Mouse (Mus musculus): ENCODE measurements at regions not wholly inside any gene's neighbourhood (a gene's known extent, or its start where the extent isn't known, plus 50 kb on each side); places are given as distances from the start of the nearest gene placed in this dataset.

DNA sequence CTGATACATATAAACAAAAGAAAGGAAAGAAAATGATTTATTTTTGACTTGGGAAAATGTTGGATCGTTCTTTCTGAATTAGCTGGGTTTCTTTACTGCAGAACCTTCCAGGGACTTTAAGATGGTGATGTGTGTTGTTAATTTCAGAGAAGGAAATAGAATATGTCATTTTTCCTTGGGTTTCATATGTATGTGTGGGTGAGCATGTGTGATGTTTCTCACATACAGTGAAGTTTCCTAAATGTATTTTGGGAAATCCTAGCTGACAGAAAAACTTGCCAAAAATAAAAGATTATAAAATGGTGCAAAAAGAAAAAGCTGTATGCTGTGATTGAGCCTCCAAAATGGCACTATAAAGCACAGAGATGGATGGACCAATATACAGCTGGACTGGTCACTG, 319.2 kb downstream of the Lmx1a start:
- H3K27ac ChIP-seq (ENCODE audit: insufficient read depth, low read length), result no peak overlapping the region
- H3K27me3 ChIP-seq (ENCODE audit: control insufficient read depth, insufficient read depth, low read length), result no peaks in the 10 kb centered on the region
- no peak for DNase-seq
- TF ChIP-seq CTCF (IDR thresholded peaks at IDR 0.05; ENCODE audit: borderline replicate concordance, insufficient read depth, low read depth, low read length) (no peak), POLR2A (IDR thresholded peaks at IDR 0.05; ENCODE audit: borderline replicate concordance, insufficient read depth, low read length) (no peak)
- 92% methylated on average over 1 of the region's 1 CpGs for WGBS
- H3K4me1 ChIP-seq (ENCODE audit: control insufficient read depth, insufficient read depth, low read length), result no peaks in the 10 kb centered on the region
- H3K4me3 ChIP-seq (replicated peaks; ENCODE audit: insufficient read depth, low read depth, low read length), result no peak overlapping the region

DNA sequence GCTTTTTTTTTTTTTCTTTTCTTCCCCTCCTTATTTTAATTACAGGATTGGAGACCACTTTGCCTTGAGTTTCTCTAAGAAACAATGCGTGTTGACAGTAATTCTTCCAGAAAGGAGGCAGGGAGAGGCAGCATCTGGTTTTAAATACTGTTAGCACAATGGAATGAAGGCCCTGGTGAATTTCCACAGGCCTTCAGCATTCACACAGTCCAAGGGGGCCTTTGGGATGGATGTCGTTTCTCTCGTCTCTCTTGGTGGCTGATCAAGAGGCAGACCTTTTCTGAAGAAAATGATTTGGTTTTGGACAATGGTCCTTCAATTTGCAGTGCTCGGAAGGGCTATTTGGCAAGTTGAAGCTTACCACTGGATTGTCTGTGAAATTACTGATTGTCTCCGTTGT, 321.4 kb downstream of the Lmx1a start:
- Histone ChIP-seq H3K4me3 (replicated peaks; ENCODE audit: insufficient read depth, low read depth, low read length) (no peak overlapping the region), H3K4me1 (ENCODE audit: control insufficient read depth, insufficient read depth, low read length) (no peaks in the 10 kb centered on the region), H3K27me3 (ENCODE audit: control insufficient read depth, insufficient read depth, low read length) (no peaks in the 10 kb centered on the region), H3K27ac (ENCODE audit: insufficient read depth, low read length) (no peak overlapping the region)
- no peak for TF ChIP-seq CTCF (IDR thresholded peaks at IDR 0.05; ENCODE audit: borderline replicate concordance, insufficient read depth, low read depth, low read length)
- TF ChIP-seq POLR2A (IDR thresholded peaks at IDR 0.05; ENCODE audit: borderline replicate concordance, insufficient read depth, low read length), result no peak
- no peak for DNase-seq
- WGBS, result 70% methylated on average over 5 of the region's 5 CpGs

DNA sequence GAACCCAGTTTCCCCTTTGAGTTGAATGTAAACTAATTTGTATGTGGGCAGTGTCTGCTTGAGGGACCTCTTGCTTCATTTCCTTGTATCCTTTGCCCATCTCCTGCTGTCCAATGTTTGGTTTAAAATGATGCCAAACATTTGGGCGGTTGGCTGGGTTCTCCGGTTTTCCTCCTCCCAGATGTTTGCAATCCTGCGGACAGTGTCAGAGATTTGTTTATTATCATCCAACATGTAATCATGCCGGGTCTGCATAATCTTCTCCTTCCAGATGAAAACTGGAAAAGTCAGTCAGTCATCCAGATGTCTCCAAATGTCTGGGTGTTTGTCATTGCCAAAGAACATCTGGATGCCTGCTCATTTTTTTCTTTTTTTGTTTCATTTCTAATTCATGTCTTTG, 323.0 kb downstream of the Lmx1a start:
- WGBS, result 27% methylated on average over 4 of the region's 4 CpGs
- H3K4me3 ChIP-seq (replicated peaks; ENCODE audit: insufficient read depth, low read depth, low read length), result no peak overlapping the region

DNA sequence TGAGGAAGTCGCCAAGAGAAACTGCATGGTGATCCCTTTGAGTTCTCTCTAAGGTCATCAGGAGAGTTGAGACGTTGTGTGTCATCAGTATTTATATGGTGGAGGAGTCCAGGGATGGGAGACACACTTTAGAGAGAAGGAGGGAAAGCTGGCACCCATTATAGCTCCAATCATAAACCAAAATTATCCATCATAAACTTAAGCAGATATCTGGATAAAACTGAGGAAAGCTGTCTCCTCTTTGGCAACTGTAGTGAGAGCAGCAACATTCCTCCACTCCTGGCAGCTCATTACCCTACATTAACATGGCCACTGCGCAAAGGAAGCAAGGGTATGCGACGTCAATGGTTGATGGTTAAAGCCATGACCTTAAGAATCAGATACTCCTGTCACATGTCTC, 323.6 kb downstream of the Lmx1a start:
- TF ChIP-seq POLR2A (IDR thresholded peaks at IDR 0.05; ENCODE audit: borderline replicate concordance, insufficient read depth, low read length) (no peak), CTCF (IDR thresholded peaks at IDR 0.05; ENCODE audit: borderline replicate concordance, insufficient read depth, low read depth, low read length) (no peak)
- Histone ChIP-seq H3K27ac (ENCODE audit: insufficient read depth, low read length) (no peak overlapping the region), H3K4me1 (ENCODE audit: control insufficient read depth, insufficient read depth, low read length) (no peaks in the 10 kb centered on the region), H3K4me3 (replicated peaks; ENCODE audit: insufficient read depth, low read depth, low read length) (no peak overlapping the region), H3K27me3 (ENCODE audit: control insufficient read depth, insufficient read depth, low read length) (no peaks in the 10 kb centered on the region)
- DNase-seq, result no peak
- 88% methylated on average over 5 of the region's 5 CpGs for WGBS

More for the DNA sequence above, 323.0 kb downstream of the Lmx1a start:
- H3K4me1 ChIP-seq (ENCODE audit: control insufficient read depth, insufficient read depth, low read length), result no peaks in the 10 kb centered on the region
- TF ChIP-seq POLR2A (IDR thresholded peaks at IDR 0.05; ENCODE audit: borderline replicate concordance, insufficient read depth, low read length) (no peak), CTCF (IDR thresholded peaks at IDR 0.05; ENCODE audit: borderline replicate concordance, insufficient read depth, low read depth, low read length) (no peak)
- no peaks in the 10 kb centered on the region for H3K27me3 ChIP-seq (ENCODE audit: control insufficient read depth, insufficient read depth, low read length)
- DNase-seq, result no peak
- H3K27ac ChIP-seq (ENCODE audit: insufficient read depth, low read length), result no peak overlapping the region

DNA sequence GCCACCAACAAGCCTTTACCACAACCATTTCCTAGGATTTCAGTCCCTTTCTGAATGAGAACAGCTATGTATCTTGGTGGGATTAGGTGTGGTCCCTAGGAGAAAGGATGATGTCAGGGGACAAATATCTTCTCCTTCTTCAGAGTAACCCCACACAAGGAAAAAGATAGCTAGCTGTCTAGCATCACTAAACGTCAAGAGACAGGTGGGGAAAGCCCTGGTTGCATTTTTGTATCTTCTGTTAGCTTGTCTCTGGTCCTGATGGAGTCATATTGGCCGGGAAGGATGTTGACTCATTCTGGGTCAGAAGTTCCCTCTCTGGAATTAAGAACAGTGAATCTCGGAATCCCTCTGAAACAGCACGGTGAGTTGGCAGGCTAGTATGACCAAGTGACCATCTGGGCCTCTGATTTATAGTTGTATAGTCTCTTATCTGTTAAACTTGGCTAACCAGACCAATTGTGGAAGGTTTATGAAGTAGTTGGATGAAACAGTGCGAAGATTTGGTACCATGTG, 327.4 kb downstream of the Lmx1a start:
- DNase-seq, result no peak
- H3K4me1 ChIP-seq (ENCODE audit: control insufficient read depth, insufficient read depth, low read length), result no peaks in the 10 kb centered on the region
- TF ChIP-seq POLR2A (IDR thresholded peaks at IDR 0.05; ENCODE audit: borderline replicate concordance, insufficient read depth, low read length) (no peak), CTCF (IDR thresholded peaks at IDR 0.05; ENCODE audit: borderline replicate concordance, insufficient read depth, low read depth, low read length) (no peak)
- H3K27ac ChIP-seq (ENCODE audit: insufficient read depth, low read length), result no peak overlapping the region
- WGBS, result 69% methylated on average over 5 of the region's 5 CpGs
- H3K4me3 ChIP-seq (replicated peaks; ENCODE audit: insufficient read depth, low read depth, low read length), result no peak overlapping the region
- H3K27me3 ChIP-seq (ENCODE audit: control insufficient read depth, insufficient read depth, low read length), result no peaks in the 10 kb centered on the region

DNA sequence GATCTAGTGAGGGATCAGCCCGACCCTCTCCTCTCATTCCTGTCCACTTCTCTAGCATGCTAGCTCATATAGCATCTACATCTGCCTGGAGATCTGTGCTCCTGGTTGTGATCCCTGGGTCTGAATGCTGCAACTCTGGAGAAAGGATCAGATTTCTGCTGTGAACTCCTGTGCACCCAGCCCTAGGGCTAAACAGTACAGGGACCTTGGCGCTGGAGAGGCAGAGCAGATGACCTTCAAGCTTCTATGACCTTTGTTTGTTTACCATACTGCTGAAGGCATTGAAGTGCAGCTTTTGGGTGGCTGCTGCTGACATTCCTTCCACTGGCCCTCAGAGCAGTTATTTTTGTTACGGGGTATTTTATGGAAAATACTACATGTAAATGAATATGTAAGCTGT, 337.4 kb downstream of the Lmx1a start:
- H3K27ac ChIP-seq (ENCODE audit: insufficient read depth, low read length), result no peak overlapping the region
- H3K4me3 ChIP-seq (replicated peaks; ENCODE audit: insufficient read depth, low read depth, low read length), result no peak overlapping the region
- no peaks in the 10 kb centered on the region for H3K4me1 ChIP-seq (ENCODE audit: control insufficient read depth, insufficient read depth, low read length)
- no peaks in the 10 kb centered on the region for H3K27me3 ChIP-seq (ENCODE audit: control insufficient read depth, insufficient read depth, low read length)
- WGBS, result 84% methylated on average over 3 of the region's 3 CpGs
- no peak for DNase-seq
- TF ChIP-seq POLR2A (IDR thresholded peaks at IDR 0.05; ENCODE audit: borderline replicate concordance, insufficient read depth, low read length) (no peak), CTCF (IDR thresholded peaks at IDR 0.05; ENCODE audit: borderline replicate concordance, insufficient read depth, low read depth, low read length) (no peak)

DNA sequence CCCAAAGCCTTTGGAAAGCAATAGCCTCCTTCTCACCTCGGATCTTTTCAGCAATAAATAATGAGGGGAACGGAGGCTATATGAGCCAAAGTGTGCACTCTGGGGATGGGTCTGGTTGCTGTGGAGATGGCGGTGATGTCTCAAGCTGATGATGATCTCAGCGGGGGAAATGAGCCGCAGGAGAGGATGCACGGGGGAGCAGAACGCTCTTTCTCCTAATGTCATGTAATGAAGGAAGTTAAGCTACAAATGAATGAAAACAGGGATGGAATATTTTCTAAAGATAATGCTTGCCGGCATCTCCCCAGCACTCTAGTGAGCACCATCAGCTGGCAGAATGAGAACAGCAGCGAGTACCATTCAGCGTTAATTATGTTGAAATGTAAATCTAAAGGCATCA, 355.7 kb downstream of the Lmx1a start:
- DNase-seq, result no peak
- WGBS, result 8% methylated on average over 10 of the region's 10 CpGs
- H3K4me1 ChIP-seq (ENCODE audit: control insufficient read depth, insufficient read depth, low read length), result peaks cover 5% of the 10 kb centered on the region; the same call in 1 of the 2 replicates
- H3K27ac ChIP-seq (ENCODE audit: insufficient read depth, low read length), result no peak overlapping the region
- H3K27me3 ChIP-seq (ENCODE audit: control insufficient read depth, insufficient read depth, low read length), result no peaks in the 10 kb centered on the region
- TF ChIP-seq CTCF (IDR thresholded peaks at IDR 0.05; ENCODE audit: borderline replicate concordance, insufficient read depth, low read depth, low read length) (no peak), POLR2A (IDR thresholded peaks at IDR 0.05; ENCODE audit: borderline replicate concordance, insufficient read depth, low read length) (no peak)
- no peak overlapping the region for H3K4me3 ChIP-seq (replicated peaks; ENCODE audit: insufficient read depth, low read depth, low read length)

DNA sequence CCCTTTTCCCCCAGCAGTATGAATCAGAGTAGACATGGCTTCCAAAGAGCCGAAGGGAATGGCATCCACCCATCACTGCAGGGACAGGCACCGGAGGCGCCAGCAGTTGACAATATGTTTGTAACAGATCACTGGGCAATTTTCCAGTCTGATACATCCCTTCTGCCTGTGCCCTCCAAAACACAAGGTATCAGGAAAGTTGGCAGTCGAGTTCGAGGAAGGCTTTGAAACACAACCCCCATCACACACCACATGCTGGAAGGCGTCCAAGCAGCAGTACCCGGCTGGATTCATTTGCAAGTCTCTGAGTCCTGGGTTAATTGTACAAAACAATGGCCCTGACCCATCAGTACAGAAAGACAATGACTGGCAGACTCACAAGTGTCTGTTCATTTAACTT, 357.3 kb downstream of the Lmx1a start:
- WGBS, result 9% methylated on average over 7 of the region's 7 CpGs
- H3K27ac ChIP-seq (ENCODE audit: insufficient read depth, low read length), result no peak overlapping the region
- peaks cover 5% of the 10 kb centered on the region; the same call in 1 of the 2 replicates for H3K4me1 ChIP-seq (ENCODE audit: control insufficient read depth, insufficient read depth, low read length)
- H3K27me3 ChIP-seq (ENCODE audit: control insufficient read depth, insufficient read depth, low read length), result no peaks in the 10 kb centered on the region
- H3K4me3 ChIP-seq (replicated peaks; ENCODE audit: insufficient read depth, low read depth, low read length), result no peak overlapping the region
- peak; percentile 8 to 21 for DNase-seq
- TF ChIP-seq POLR2A (IDR thresholded peaks at IDR 0.05; ENCODE audit: borderline replicate concordance, insufficient read depth, low read length) (no peak), CTCF (IDR thresholded peaks at IDR 0.05; ENCODE audit: borderline replicate concordance, insufficient read depth, low read depth, low read length) (no peak)

Measured in cerebellum, adult 2 months (tissue).